Mouse (Mus musculus) urinary bladder, postnatal 14 days (tissue): ENCODE data around the gene St3gal6.

Experiments
- DNase-seq: peaks from one replicate; pipeline ENCODE4 v3.0.0; 2021; ENCODE audit warnings: low spot score

The St3gal6 gene

GRCm38 (mm10) chr16:58421696-58422354, 102.2 kb downstream of the St3gal6 start:
- peak; percentile 42 for DNase-seq
